Mouse (Mus musculus) thymus, postnatal 25 days (tissue): ENCODE measurements around the gene Dvl3.

Experiments
- DNase-seq: peaks from one replicate; pipeline ENCODE4 v3.0.0; 2022

The Dvl3 gene

GRCm38 (mm10) chr16:20548096-20548948 lies 31.5 kb downstream of the Dvl3 start, which contains the start of gene Abcf3:
Gene Abcf3, plus strand, starts transcription at chr16:20548577.
- DNase-seq = peak; percentile 98

- no peak for DNase-seq
Observed at GRCm38 (mm10) chr16:20549161-20549560, 32.4 kb downstream of the Dvl3 start.

GRCm38 (mm10) chr16:20551691-20552090 lies 34.9 kb downstream of the Dvl3 start:
- no peak for DNase-seq

- DNase-seq = no peak
Observed at GRCm38 (mm10) chr16:20552594-20552993, 35.8 kb downstream of the Dvl3 start.

- DNase-seq = no peak
Observed at GRCm38 (mm10) chr16:20555000-20555399, 38.2 kb downstream of the Dvl3 start.

GRCm38 (mm10) chr16:20557381-20557780 lies 40.6 kb downstream of the Dvl3 start:
- no peak for DNase-seq

- no peak for DNase-seq
Observed at GRCm38 (mm10) chr16:20565075-20565474, 48.3 kb downstream of the Dvl3 start.
